Mouse (Mus musculus): Measurements from ENCODE around the gene Ybx1. TPM values are rescaled to one million over a fixed set of nuclear protein-coding genes. Genes with fewer than 3 reads are reported as not detected.

The Ybx1 gene
- polyA plus RNA-seq, 1 experiment: 690 TPM

GRCm38 (mm10) chr4:119259344-119260254, 34.8 kb downstream of the Ybx1 start:
- Histone ChIP-seq H3K4me1 (ENCODE audit: control insufficient read depth, insufficient read depth, low read length) (0 out of 2 replicates have a peak, but pooled peaks cover 4% of the 10 kb centered on the region), H3K4me3 (ENCODE audit: insufficient read depth, low read depth, low read length) (no peak overlapping the region), H3K27ac (ENCODE audit: insufficient read depth, low read depth, low read length) (no peak overlapping the region)
- 90% methylated on average over 15 of the region's 15 CpGs for WGBS
- TF ChIP-seq POLR2A (IDR thresholded peaks at IDR 0.05; ENCODE audit: insufficient read depth, low read depth, low read length): no peak
- TF ChIP-seq CTCF (IDR thresholded peaks at IDR 0.05; ENCODE audit: insufficient read depth, low read depth, low read length): no peak

- Histone ChIP-seq H3K4me1 (ENCODE audit: control insufficient read depth, insufficient read depth, low read length) (peaks cover 12% of the 10 kb centered on the region), H3K27ac (ENCODE audit: insufficient read depth, low read depth, low read length) (no peak overlapping the region), H3K4me3 (ENCODE audit: insufficient read depth, low read depth, low read length) (no peak overlapping the region)
- 89% methylated on average over 6 of the region's 6 CpGs for WGBS
- TF ChIP-seq CTCF (IDR thresholded peaks at IDR 0.05; ENCODE audit: insufficient read depth, low read depth, low read length) (no peak), POLR2A (IDR thresholded peaks at IDR 0.05; ENCODE audit: insufficient read depth, low read depth, low read length) (no peak)
These were observed 37.3 kb downstream of the Ybx1 start for GRCm38 (mm10) chr4:119257083-119257482.

- H3K4me1 ChIP-seq (ENCODE audit: control insufficient read depth, insufficient read depth, low read length): peaks cover 12% of the 10 kb centered on the region
- 75% methylated on average over 12 of the region's 12 CpGs for WGBS
- no peak within 1 kb of the TSS for H3K27ac ChIP-seq (ENCODE audit: insufficient read depth, low read depth, low read length)
- H3K4me3 ChIP-seq (ENCODE audit: insufficient read depth, low read depth, low read length): no peak within 1 kb of the TSS
- TF ChIP-seq CTCF (IDR thresholded peaks at IDR 0.05; ENCODE audit: insufficient read depth, low read depth, low read length): no peak
- TF ChIP-seq POLR2A (IDR thresholded peaks at IDR 0.05; ENCODE audit: insufficient read depth, low read depth, low read length): no peak
These were observed 39.1 kb downstream of the Ybx1 start, which contains the start of gene Cldn19 for GRCm38 (mm10) chr4:119255351-119255750. TSS of gene Cldn19 (plus strand) at chr4:119255414.

GRCm38 (mm10) chr4:119254012-119254618, 40.3 kb downstream of the Ybx1 start:
- Histone ChIP-seq H3K4me3 (ENCODE audit: insufficient read depth, low read depth, low read length) (no peak overlapping the region), H3K27ac (ENCODE audit: insufficient read depth, low read depth, low read length) (no peak overlapping the region), H3K4me1 (ENCODE audit: control insufficient read depth, insufficient read depth, low read length) (peaks cover 12% of the 10 kb centered on the region)
- WGBS: 29% methylated on average over 9 of the region's 9 CpGs
- no peak for TF ChIP-seq CTCF (IDR thresholded peaks at IDR 0.05; ENCODE audit: insufficient read depth, low read depth, low read length)
- TF ChIP-seq POLR2A (IDR thresholded peaks at IDR 0.05; ENCODE audit: insufficient read depth, low read depth, low read length): no peak

GRCm38 (mm10) chr4:119252025-119252808, 42.2 kb downstream of the Ybx1 start:
- H3K4me1 ChIP-seq (ENCODE audit: control insufficient read depth, insufficient read depth, low read length): peaks cover 18% of the 10 kb centered on the region
- 81% methylated on average over 7 of the region's 7 CpGs for WGBS
- no peak overlapping the region for H3K4me3 ChIP-seq (ENCODE audit: insufficient read depth, low read depth, low read length)
- H3K27ac ChIP-seq (ENCODE audit: insufficient read depth, low read depth, low read length): no peak overlapping the region
- TF ChIP-seq CTCF (IDR thresholded peaks at IDR 0.05; ENCODE audit: insufficient read depth, low read depth, low read length) (no peak), POLR2A (IDR thresholded peaks at IDR 0.05; ENCODE audit: insufficient read depth, low read depth, low read length) (no peak)

- WGBS: 77% methylated on average over 11 of the region's 11 CpGs
- Histone ChIP-seq H3K4me1 (ENCODE audit: control insufficient read depth, insufficient read depth, low read length) (peaks cover 15% of the 10 kb centered on the region), H3K4me3 (ENCODE audit: insufficient read depth, low read depth, low read length) (no peak overlapping the region), H3K27ac (ENCODE audit: insufficient read depth, low read depth, low read length) (no peak overlapping the region)
- TF ChIP-seq POLR2A (IDR thresholded peaks at IDR 0.05; ENCODE audit: insufficient read depth, low read depth, low read length) (no peak), CTCF (IDR thresholded peaks at IDR 0.05; ENCODE audit: insufficient read depth, low read depth, low read length) (no peak)
These were observed 45.9 kb downstream of the Ybx1 start for GRCm38 (mm10) chr4:119248407-119248965.

GRCm38 (mm10) chr4:119247462-119248235, 46.8 kb downstream of the Ybx1 start:
- Histone ChIP-seq H3K4me1 (ENCODE audit: control insufficient read depth, insufficient read depth, low read length) (peaks cover 15% of the 10 kb centered on the region), H3K27ac (ENCODE audit: insufficient read depth, low read depth, low read length) (no peak overlapping the region), H3K4me3 (ENCODE audit: insufficient read depth, low read depth, low read length) (no peak overlapping the region)
- TF ChIP-seq POLR2A (IDR thresholded peaks at IDR 0.05; ENCODE audit: insufficient read depth, low read depth, low read length): no peak
- peak; percentile 32; the same call in 1 of the 2 replicates for TF ChIP-seq CTCF (IDR thresholded peaks at IDR 0.05; ENCODE audit: insufficient read depth, low read depth, low read length)
- 30% methylated on average over 13 of the region's 13 CpGs for WGBS
